Mouse (Mus musculus): ENCODE measurements at regions not wholly inside any gene's neighbourhood (a gene's known extent, or its start where the extent isn't known, plus 50 kb on each side); places are given as distances from the start of the nearest gene placed in this dataset.

DNA sequence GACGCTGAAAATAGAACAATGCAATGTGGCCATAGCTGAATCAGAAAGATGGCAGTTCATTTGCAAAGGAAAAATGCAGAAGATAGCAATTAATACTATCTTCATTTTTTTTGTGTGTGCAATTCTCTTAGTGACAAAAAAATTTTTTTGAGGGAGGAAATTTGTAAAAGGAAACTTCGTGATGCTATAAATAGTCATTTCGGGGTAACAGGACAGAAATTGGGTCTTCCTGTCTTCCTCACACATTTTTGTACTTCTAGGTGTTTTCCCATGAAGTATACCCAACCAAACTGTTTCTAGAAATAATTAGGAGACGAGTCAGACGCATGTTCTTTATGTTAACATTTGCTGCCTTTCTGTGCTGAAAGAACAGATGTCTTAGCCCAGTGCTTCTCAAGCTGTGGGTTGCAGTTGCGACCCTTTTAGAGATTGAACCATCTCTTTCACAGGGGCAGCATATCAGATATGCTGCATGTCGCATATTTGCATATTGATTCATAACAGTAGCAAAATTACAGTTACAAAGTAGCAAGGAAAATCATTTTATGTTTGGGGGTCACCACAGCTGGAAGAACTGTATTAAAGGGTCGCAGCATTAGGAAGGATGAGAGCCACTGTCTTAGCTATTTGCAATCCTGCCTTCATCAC is 172.2 kb upstream of the Tank start:
- no peak overlapping the region for H3K9ac ChIP-seq (ENCODE audit: low read depth, low read length, severe bottlenecking)

DNA sequence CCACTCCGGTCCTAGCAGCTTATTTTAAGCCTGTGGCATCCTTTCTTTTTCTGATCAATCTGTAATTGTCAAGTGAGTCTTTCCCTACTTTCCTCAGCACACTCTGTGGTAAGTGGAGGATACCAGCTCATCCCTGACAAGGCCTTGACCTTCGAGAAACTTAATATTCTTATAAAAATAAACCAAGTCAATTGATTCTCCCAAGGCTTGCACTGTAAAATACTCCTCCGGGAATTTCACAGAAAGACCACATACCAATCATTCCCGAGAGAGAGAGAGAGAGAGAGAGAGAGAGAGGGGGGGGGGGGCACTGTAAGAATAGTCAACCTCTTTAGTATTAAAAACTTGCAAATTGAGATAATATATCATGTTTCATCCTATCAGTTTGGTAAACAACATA is 173.1 kb upstream of the Tank start:
- Histone ChIP-seq H3K27me3 (ENCODE audit: control insufficient read depth, insufficient read depth, low read length) (no peaks in the 10 kb centered on the region), H3K4me1 (ENCODE audit: control insufficient read depth, insufficient read depth, low read length) (peaks cover 4% of the 10 kb centered on the region; the same call in 1 of the 2 replicates), H3K27ac (replicated peaks; ENCODE audit: low read depth, low read length) (no peak overlapping the region), H3K36me3 (ENCODE audit: control insufficient read depth, insufficient read depth, low read length) (no peaks in the 10 kb centered on the region), H3K4me3 (replicated peaks; ENCODE audit: low read length) (no peak overlapping the region), H3K9me3 (ENCODE audit: control insufficient read depth, low read length) (no peaks in the 10 kb centered on the region), H3K9ac (ENCODE audit: low read depth, low read length, severe bottlenecking) (no peak overlapping the region), H3K4me2 (replicated peaks; ENCODE audit: low read depth, low read length, severe bottlenecking) (no peak overlapping the region)
- no peak for TF ChIP-seq POLR2A (IDR thresholded peaks at IDR 0.05; ENCODE audit: borderline replicate concordance, extremely low read depth, insufficient read depth, insufficient read length)
- ATAC-seq (ENCODE audit: low FRiP score, low read depth) (no peak), DNase-seq (ENCODE audit: low spot score) (no peak)
- 44% methylated on average over 4 of the region's 4 CpGs for WGBS

More for the DNA sequence above, 172.2 kb upstream of the Tank start:
- Histone ChIP-seq H3K27me3 (ENCODE audit: control insufficient read depth, insufficient read depth, low read length) (no peaks in the 10 kb centered on the region), H3K4me1 (ENCODE audit: control insufficient read depth, insufficient read depth, low read length) (peaks cover 4% of the 10 kb centered on the region; the same call in 1 of the 2 replicates), H3K4me2 (replicated peaks; ENCODE audit: low read depth, low read length, severe bottlenecking) (no peak overlapping the region), H3K9me3 (ENCODE audit: control insufficient read depth, low read length) (no peaks in the 10 kb centered on the region), H3K36me3 (ENCODE audit: control insufficient read depth, insufficient read depth, low read length) (no peaks in the 10 kb centered on the region), H3K4me3 (replicated peaks; ENCODE audit: low read length) (no peak overlapping the region), H3K27ac (replicated peaks; ENCODE audit: low read depth, low read length) (no peak overlapping the region)
- 86% methylated on average over 8 of the region's 8 CpGs for WGBS
- TF ChIP-seq POLR2A (IDR thresholded peaks at IDR 0.05; ENCODE audit: borderline replicate concordance, extremely low read depth, insufficient read depth, insufficient read length): no peak
- ATAC-seq (ENCODE audit: low FRiP score, low read depth) (no peak), DNase-seq (ENCODE audit: low spot score) (no peak)

DNA sequence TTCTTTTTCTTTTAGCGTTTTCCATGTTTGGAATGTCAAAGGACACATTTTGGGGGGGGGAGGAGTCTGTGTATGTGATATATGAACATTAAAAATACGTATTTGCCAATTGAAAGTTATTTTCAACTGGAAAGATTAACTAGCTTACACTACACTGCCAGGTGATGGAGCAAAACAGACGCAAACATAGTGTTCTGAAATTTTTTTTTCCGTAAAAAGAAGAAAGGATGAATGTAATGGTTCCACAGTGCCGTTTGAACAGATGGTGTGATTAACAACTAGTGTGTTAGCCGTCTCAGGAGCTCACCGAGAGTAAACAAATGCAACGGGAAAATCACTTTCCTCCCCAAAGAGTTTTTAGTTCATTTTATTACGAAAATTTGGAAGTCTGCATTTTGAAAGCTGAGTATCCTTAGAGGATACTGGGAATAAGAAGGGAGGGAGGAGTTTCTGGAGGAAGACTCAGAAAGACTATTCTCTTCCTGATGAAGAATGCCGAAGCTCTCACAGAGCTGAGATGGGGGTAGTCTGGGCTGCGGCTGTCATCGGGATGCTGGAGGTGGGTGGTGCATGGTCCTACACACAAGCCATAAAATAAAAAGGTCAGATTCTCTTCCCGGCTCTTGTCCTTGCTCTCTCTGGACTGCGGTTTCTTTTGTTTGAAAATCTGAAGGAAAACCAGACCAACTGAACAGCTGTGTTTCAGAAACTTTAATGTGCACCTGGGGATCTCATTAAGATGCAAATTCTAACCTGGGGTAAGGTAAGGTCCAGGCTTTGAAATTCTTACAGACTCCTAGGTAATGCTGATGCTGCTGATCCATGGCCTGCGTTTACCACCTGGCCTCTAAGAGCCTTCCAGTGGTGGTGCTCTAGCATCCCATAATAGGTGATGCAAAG is 175.5 kb upstream of the Tank start:
- peak overlapping the region; percentile 35 for H3K4me3 ChIP-seq (replicated peaks; ENCODE audit: low read length)

DNA sequence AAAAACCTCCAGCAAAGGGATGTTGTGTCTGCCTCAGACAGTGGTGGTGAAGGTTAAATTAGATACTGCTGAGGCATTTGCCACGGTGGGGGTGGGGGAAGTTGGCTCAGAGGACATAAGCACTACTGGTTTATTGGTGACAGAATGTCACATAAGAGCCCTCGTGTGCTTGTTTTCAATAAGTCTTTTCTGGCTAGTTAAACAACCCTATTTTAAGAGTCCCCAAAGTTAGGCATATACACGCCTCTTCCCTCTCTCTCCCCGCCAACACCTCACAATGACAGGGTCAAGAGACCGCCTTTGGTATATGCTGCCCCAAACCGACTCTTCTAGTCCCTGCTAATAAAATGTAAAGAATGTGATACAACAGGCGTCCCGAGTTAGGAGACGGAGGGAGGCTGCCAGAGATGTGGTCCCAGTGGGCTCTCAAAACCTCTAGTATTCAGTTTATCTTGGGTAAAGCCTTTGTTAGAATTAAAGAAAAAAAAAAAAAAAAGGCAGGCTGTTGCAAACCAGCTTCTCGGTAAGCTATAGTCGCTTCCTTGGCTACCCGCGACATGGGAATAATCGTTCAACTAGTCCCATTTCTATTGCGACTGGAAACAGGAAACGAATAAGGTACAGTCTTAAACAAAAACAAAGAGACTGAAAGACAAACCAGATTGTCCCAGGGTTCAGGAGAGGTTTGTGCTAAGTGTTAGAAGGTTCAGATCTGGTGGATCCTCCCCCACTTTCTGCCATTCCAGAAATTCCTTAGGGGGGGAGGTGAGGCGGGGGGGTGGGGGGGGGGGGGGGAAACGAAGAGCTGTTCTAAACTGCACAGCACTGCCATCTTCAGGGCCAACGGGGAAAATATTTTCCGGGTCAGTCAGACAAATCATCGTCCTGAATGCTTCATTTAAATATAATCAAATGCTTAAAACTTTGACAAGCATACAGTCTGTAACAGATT is 176.5 kb upstream of the Tank start:
- TF ChIP-seq POLR2A (IDR thresholded peaks at IDR 0.05; ENCODE audit: borderline replicate concordance, extremely low read depth, insufficient read depth, insufficient read length): no peak
- Histone ChIP-seq H3K9ac (ENCODE audit: low read depth, low read length, severe bottlenecking) (peak overlapping the region; percentile 41), H3K36me3 (ENCODE audit: control insufficient read depth, insufficient read depth, low read length) (no peaks in the 10 kb centered on the region), H3K27me3 (ENCODE audit: control insufficient read depth, insufficient read depth, low read length) (no peaks in the 10 kb centered on the region), H3K9me3 (ENCODE audit: control insufficient read depth, low read length) (no peaks in the 10 kb centered on the region), H3K4me2 (replicated peaks; ENCODE audit: low read depth, low read length, severe bottlenecking) (peak overlapping the region; percentile 63), H3K27ac (replicated peaks; ENCODE audit: low read depth, low read length) (peak overlapping the region; percentile 59), H3K4me1 (ENCODE audit: control insufficient read depth, insufficient read depth, low read length) (peaks cover 4% of the 10 kb centered on the region; the same call in 1 of the 2 replicates), H3K4me3 (replicated peaks; ENCODE audit: low read length) (peak overlapping the region; percentile 35)
- peak; percentile 74 for ATAC-seq (ENCODE audit: low FRiP score, low read depth)
- WGBS: under 1% methylated on average over 19 of the region's 21 CpGs
- peak; percentile 83 for DNase-seq (ENCODE audit: low spot score)

More for the DNA sequence above, 175.5 kb upstream of the Tank start:
- no peak for TF ChIP-seq POLR2A (IDR thresholded peaks at IDR 0.05; ENCODE audit: borderline replicate concordance, extremely low read depth, insufficient read depth, insufficient read length)
- Histone ChIP-seq H3K4me1 (ENCODE audit: control insufficient read depth, insufficient read depth, low read length) (peaks cover 4% of the 10 kb centered on the region; the same call in 1 of the 2 replicates), H3K27ac (replicated peaks; ENCODE audit: low read depth, low read length) (peak overlapping the region; percentile 44; the same call in 1 of the 2 replicates), H3K27me3 (ENCODE audit: control insufficient read depth, insufficient read depth, low read length) (no peaks in the 10 kb centered on the region), H3K9me3 (ENCODE audit: control insufficient read depth, low read length) (no peaks in the 10 kb centered on the region), H3K36me3 (ENCODE audit: control insufficient read depth, insufficient read depth, low read length) (no peaks in the 10 kb centered on the region), H3K4me2 (replicated peaks; ENCODE audit: low read depth, low read length, severe bottlenecking) (peak overlapping the region; percentile 63), H3K9ac (ENCODE audit: low read depth, low read length, severe bottlenecking) (peak overlapping the region; percentile 41)
- WGBS: 3% methylated on average over 15 of the region's 15 CpGs
- ATAC-seq (ENCODE audit: low FRiP score, low read depth) (peak; percentile 14; the same call in 1 of the 2 replicates), DNase-seq (ENCODE audit: low spot score) (peak; percentile 30)

All from limb, embryonic 14.5 days (tissue).